Mouse (Mus musculus): ENCODE data around the gene Akap14.

Gene Akap14

DNA sequence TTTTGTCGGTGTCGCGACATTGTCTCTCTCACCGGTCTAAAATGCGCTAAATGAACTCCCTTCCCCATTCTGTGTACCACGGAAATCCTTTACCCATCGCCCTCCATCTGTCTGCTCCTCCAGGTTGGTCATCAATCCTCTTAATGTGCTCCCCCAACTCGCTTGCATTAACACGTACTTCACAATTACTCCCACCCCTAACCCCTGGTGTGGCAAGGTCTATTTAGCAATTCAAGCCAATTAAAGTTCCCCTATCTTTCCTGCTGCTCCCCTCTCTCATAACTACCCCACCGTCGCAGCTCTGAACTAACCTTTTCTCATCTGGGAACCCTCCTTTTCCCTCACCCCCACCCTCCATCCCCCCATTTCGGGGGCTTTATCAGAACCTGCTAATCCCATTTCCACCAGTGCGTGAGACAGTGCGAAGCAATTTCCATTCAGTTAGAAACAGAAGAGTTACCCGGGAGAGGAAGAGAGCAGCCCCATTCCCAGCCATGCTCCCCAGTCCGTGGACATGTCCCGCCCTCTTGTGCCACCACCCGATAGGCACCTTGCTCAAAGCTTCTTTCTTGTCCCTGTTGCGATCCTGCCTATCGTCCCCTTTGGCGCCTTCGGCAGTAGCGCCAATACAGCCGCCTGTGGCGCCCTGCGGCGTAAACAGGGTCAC, 59.0 kb downstream of the Akap14 start:
- no peak for DNase-seq (ENCODE audit: low spot score in 2 of 2)

DNA sequence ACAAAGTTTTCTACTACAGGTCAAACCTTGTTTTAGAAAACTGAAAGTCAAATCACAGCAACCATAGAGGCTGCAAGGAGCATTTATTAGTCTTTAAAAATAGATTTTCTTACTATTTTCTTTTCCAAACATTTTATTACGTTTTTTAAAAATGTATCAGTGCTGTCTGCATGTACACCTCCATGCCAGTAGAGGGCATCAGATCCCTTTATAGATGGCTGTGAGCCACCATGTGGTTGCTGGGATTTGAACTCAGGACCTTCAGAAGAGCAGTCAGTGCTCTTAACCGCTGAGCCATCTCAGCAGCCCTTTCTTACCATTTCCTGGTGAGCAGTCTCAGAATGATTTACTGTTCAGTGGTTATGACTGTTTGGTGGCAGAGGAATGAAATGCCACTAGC, 64.8 kb downstream of the Akap14 start:
- DNase-seq (ENCODE audit: low spot score in 2 of 2), result no peak
